Mouse (Mus musculus): ENCODE results near the gene B830017H08Rik. TPM values are rescaled to one million over a fixed set of nuclear protein-coding genes. Genes with fewer than 3 reads are reported as not detected.

The B830017H08Rik gene
- polyA plus RNA-seq, 1 experiment from 2014 or later = not detected

GRCm38 (mm10) chr16:17830385-17831178 is 2.3 kb upstream of the B830017H08Rik start:
- Histone ChIP-seq H3K27ac (no peak overlapping the region), H3K79me2 (ENCODE audit: inconsistent target) (no peaks in the 10 kb centered on the region), H3K4me3 (ENCODE audit: inconsistent target) (no peak overlapping the region), H3K36me3 (ENCODE audit: inconsistent target) (no peaks in the 10 kb centered on the region)
- 92% methylated on average over 8 of the region's 10 CpGs for WGBS (ENCODE audit: missing documents)

GRCm38 (mm10) chr16:17831781-17832180 is 1.1 kb upstream of the B830017H08Rik start:
- Histone ChIP-seq H3K4me3 (ENCODE audit: inconsistent target) (no peak overlapping the region), H3K27ac (no peak overlapping the region), H3K79me2 (ENCODE audit: inconsistent target) (no peaks in the 10 kb centered on the region), H3K36me3 (ENCODE audit: inconsistent target) (no peaks in the 10 kb centered on the region)
- 15% methylated on average over 10 of the region's 11 CpGs for WGBS (ENCODE audit: missing documents)

- Histone ChIP-seq H3K4me3 (ENCODE audit: inconsistent target) (no peak overlapping the region), H3K27ac (no peak overlapping the region), H3K79me2 (ENCODE audit: inconsistent target) (no peaks in the 10 kb centered on the region), H3K36me3 (ENCODE audit: inconsistent target) (no peaks in the 10 kb centered on the region)
- 2% methylated on average over 37 of the region's 37 CpGs for WGBS (ENCODE audit: missing documents)
These were observed 380 bp downstream of the B830017H08Rik start for GRCm38 (mm10) chr16:17833321-17833680.

- Histone ChIP-seq H3K79me2 (ENCODE audit: inconsistent target) (no peaks in the 10 kb centered on the region), H3K4me3 (ENCODE audit: inconsistent target) (no peak overlapping the region), H3K36me3 (ENCODE audit: inconsistent target) (no peaks in the 10 kb centered on the region), H3K27ac (no peak overlapping the region)
- 3% methylated on average over 73 of the region's 103 CpGs for WGBS (ENCODE audit: missing documents)
These were observed 919 bp downstream of the B830017H08Rik start for GRCm38 (mm10) chr16:17833681-17834399.

- 59% methylated on average over 7 of the region's 7 CpGs for WGBS (ENCODE audit: missing documents)
- no peaks in the 10 kb centered on the region for H3K79me2 ChIP-seq (ENCODE audit: inconsistent target)
- H3K27ac ChIP-seq = no peak overlapping the region
- no peaks in the 10 kb centered on the region for H3K36me3 ChIP-seq (ENCODE audit: inconsistent target)
- H3K4me3 ChIP-seq (ENCODE audit: inconsistent target) = no peak overlapping the region
These were observed 1.6 kb downstream of the B830017H08Rik start for GRCm38 (mm10) chr16:17834543-17834942.

- Histone ChIP-seq H3K4me3 (ENCODE audit: inconsistent target) (no peak overlapping the region), H3K79me2 (ENCODE audit: inconsistent target) (no peaks in the 10 kb centered on the region), H3K36me3 (ENCODE audit: inconsistent target) (no peaks in the 10 kb centered on the region), H3K27ac (no peak overlapping the region)
- WGBS (ENCODE audit: missing documents) = 45% methylated on average over 13 of the region's 13 CpGs
These were observed 2.6 kb downstream of the B830017H08Rik start for GRCm38 (mm10) chr16:17835481-17835880.

GRCm38 (mm10) chr16:17838051-17838450 is 5.1 kb downstream of the B830017H08Rik start, which contains the start of gene Car15:
TSS of gene Car15 (minus strand) at chr16:17838364.
- H3K36me3 ChIP-seq (ENCODE audit: inconsistent target) = peaks cover 20% of the 10 kb centered on the region; the same call in 1 of the 2 replicates
- WGBS (ENCODE audit: missing documents) = 85% methylated on average over 6 of the region's 6 CpGs

GRCm38 (mm10) chr16:17839976-17840375 is 7.1 kb downstream of the B830017H08Rik start:
- no peaks in the 10 kb centered on the region for H3K79me2 ChIP-seq (ENCODE audit: inconsistent target)
- no peak overlapping the region for H3K27ac ChIP-seq
- peaks cover 39% of the 10 kb centered on the region for H3K36me3 ChIP-seq (ENCODE audit: inconsistent target)
- H3K4me3 ChIP-seq (ENCODE audit: inconsistent target) = no peak overlapping the region
- WGBS (ENCODE audit: missing documents) = 89% methylated on average over 4 of the region's 4 CpGs

More at GRCm38 (mm10) chr16:17838051-17838450, 5.1 kb downstream of the B830017H08Rik start, which contains the start of gene Car15:
- H3K79me2 ChIP-seq (ENCODE audit: inconsistent target) = no peaks in the 10 kb centered on the region
- no peak within 1 kb of the TSS for H3K4me3 ChIP-seq (ENCODE audit: inconsistent target)
- no peak within 1 kb of the TSS for H3K27ac ChIP-seq

GRCm38 (mm10) chr16:17842437-17842836 is 9.5 kb downstream of the B830017H08Rik start:
- Histone ChIP-seq H3K4me3 (ENCODE audit: inconsistent target) (no peak overlapping the region), H3K79me2 (ENCODE audit: inconsistent target) (no peaks in the 10 kb centered on the region), H3K36me3 (ENCODE audit: inconsistent target) (peaks cover 63% of the 10 kb centered on the region), H3K27ac (no peak overlapping the region)
- 91% methylated on average over 7 of the region's 7 CpGs for WGBS (ENCODE audit: missing documents)

- Histone ChIP-seq H3K27ac (no peak overlapping the region), H3K4me3 (ENCODE audit: inconsistent target) (no peak overlapping the region), H3K36me3 (ENCODE audit: inconsistent target) (peaks cover 66% of the 10 kb centered on the region), H3K79me2 (ENCODE audit: inconsistent target) (no peaks in the 10 kb centered on the region)
- WGBS (ENCODE audit: missing documents) = 98% methylated on average over 10 of the region's 10 CpGs
These were observed 10.9 kb downstream of the B830017H08Rik start for GRCm38 (mm10) chr16:17843701-17844365.

GRCm38 (mm10) chr16:17848431-17848830 is 15.5 kb downstream of the B830017H08Rik start:
- H3K36me3 ChIP-seq (ENCODE audit: inconsistent target) = peaks cover 72% of the 10 kb centered on the region
- no peaks in the 10 kb centered on the region for H3K79me2 ChIP-seq (ENCODE audit: inconsistent target)
- no peak overlapping the region for H3K27ac ChIP-seq
- H3K4me3 ChIP-seq (ENCODE audit: inconsistent target) = no peak overlapping the region
- 98% methylated on average over 6 of the region's 6 CpGs for WGBS (ENCODE audit: missing documents)

- Histone ChIP-seq H3K4me3 (ENCODE audit: inconsistent target) (no peak overlapping the region), H3K27ac (no peak overlapping the region), H3K79me2 (ENCODE audit: inconsistent target) (no peaks in the 10 kb centered on the region), H3K36me3 (ENCODE audit: inconsistent target) (peaks cover 68% of the 10 kb centered on the region)
- 10% methylated on average over 1 of the region's 1 CpGs for WGBS (ENCODE audit: missing documents)
These were observed 16.0 kb downstream of the B830017H08Rik start for GRCm38 (mm10) chr16:17848928-17849327.

- WGBS (ENCODE audit: missing documents) = 86% methylated on average over 6 of the region's 6 CpGs
- no peak overlapping the region for H3K27ac ChIP-seq
- H3K36me3 ChIP-seq (ENCODE audit: inconsistent target) = peaks cover 62% of the 10 kb centered on the region
- H3K79me2 ChIP-seq (ENCODE audit: inconsistent target) = no peaks in the 10 kb centered on the region
- no peak overlapping the region for H3K4me3 ChIP-seq (ENCODE audit: inconsistent target)
These were observed 16.6 kb downstream of the B830017H08Rik start for GRCm38 (mm10) chr16:17849486-17849885.

- 100% methylated on average over 5 of the region's 5 CpGs for WGBS (ENCODE audit: missing documents)
- Histone ChIP-seq H3K4me3 (ENCODE audit: inconsistent target) (no peak overlapping the region), H3K27ac (no peak overlapping the region), H3K79me2 (ENCODE audit: inconsistent target) (no peaks in the 10 kb centered on the region), H3K36me3 (ENCODE audit: inconsistent target) (peaks cover 54% of the 10 kb centered on the region)
These were observed 18.4 kb downstream of the B830017H08Rik start for GRCm38 (mm10) chr16:17851331-17851730.
